Mouse (Mus musculus) testis, adult 2 months (tissue): ENCODE data around the gene Syt6.

Source experiments
- CTCF ChIP-seq: fragments of 200-500 bp; IDR thresholded peaks from 2 replicates; pipeline ENCODE4 v1.5.1; 2012; ENCODE audit warnings: low read depth, mild to moderate bottlenecking, inconsistent platforms, low read length, moderate library complexity; ENCODE audit not compliant: control insufficient read depth, insufficient read depth, insufficient replicate concordance
- POLR2A ChIP-seq: fragments of 200-500 bp; IDR thresholded peaks from 2 replicates; pipeline ENCODE4 v1.6.1; 2012; ENCODE audit warnings: low read depth, mild to moderate bottlenecking, inconsistent platforms, low read length, moderate library complexity; ENCODE audit not compliant: control insufficient read depth

DNA sequence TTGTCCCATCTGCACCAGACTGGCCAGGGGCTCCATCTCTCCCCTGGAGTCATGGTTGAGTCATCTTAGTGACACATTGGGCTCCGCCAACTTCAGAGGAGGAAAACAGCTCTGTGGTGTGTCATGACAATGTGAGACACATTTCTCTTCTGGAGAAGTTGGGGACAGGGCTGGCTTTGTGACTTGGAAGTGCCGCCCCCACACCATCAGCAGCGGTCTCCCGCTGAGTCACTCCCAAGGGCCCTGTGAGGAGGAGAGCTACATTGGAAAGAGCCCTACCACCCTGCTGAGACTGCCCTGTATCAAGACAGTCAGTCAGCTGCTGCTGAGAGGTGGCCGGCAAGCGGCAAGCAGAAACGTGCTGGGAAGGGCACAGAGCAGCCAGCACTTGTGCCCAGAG, 26.0 kb downstream of the Syt6 start:
- no peak for TF ChIP-seq POLR2A
- TF ChIP-seq CTCF: no peak
